Mouse (Mus musculus): Measurements from ENCODE around the gene Stim1.

DNA sequence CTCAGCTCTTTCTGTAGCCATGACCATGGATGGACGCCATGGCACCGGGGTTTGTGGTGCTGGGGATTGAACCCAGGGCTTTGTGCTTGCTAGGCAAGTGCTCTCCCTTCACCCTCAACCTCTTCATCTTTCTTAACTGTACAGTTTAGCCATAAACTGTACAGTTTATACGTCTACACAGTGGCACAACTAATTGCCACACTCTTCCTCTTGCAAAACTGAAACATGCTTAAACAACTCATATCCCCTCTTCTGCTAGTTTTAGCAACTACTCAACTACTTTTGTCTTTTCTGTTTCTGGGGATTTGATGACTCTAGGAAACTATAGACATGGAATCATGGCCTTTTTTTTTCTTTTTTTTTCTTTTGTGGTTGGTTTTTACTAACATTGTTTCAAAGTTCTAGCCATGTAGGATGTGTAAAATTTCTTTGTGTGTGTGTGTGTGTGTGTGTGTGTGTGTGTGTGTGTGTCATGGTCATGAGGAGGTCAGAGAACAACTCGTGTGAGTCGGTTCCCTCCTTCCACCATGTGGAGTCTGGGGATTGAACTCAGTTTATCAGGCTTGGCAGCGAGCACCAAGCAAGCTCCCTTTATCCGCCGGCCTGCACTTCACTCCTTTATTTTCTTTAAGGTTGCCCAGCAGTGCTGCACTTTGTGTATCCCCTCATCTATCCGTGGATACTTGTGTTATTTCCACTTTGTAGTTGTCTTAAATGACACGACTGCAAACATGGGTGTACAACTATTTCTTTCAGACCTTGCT is 7.7 kb upstream of the Stim1 start:
- TF ChIP-seq CTCF (IDR thresholded peaks at IDR 0.05; ENCODE audit: low read depth, low read length) (no peak), POLR2A (IDR thresholded peaks at IDR 0.05; ENCODE audit: extremely low read depth, insufficient read depth, low read length) (no peak)
